Mouse (Mus musculus) kidney, adult 2 months (tissue): ENCODE results near the gene Cd8b1. TPM values are rescaled to one million over a fixed set of nuclear protein-coding genes. Genes with fewer than 3 reads are reported as not detected.

Source experiments
- DNase-seq: peaks from one replicate; pipeline ENCODE4 v3.0.0; 2021
- H3K27ac ChIP-seq: fragments of 200-500 bp; 2 replicates; pipeline ENCODE4 v1.5.1; 2012; ENCODE audit warnings: low read depth, low read length, control low read depth, inconsistent platforms; ENCODE audit not compliant: insufficient read depth
- H3K27me3 ChIP-seq: fragments of 200-500 bp; replicated peaks from 2 replicates; pipeline ENCODE4 v1.6.1; 2012; ENCODE audit warnings: mild to moderate bottlenecking, moderate library complexity, low read length, inconsistent platforms; ENCODE audit not compliant: control insufficient read depth, insufficient read depth
- H3K36me3 ChIP-seq: fragments of 200-500 bp; 2 replicates; pipeline ENCODE4 v1.6.1; 2012; ENCODE audit warnings: mild to moderate bottlenecking, moderate library complexity, low read length, inconsistent platforms; ENCODE audit not compliant: control insufficient read depth, insufficient read depth
- H3K4me1 ChIP-seq: fragments of 200-500 bp; 2 replicates; pipeline ENCODE4 v1.6.1; 2011; ENCODE audit warnings: low read length; ENCODE audit not compliant: control insufficient read depth, insufficient read depth
- H3K4me3 ChIP-seq: fragments of 200-500 bp; 2 replicates; pipeline ENCODE4 v1.5.1; 2011; ENCODE audit warnings: mild to moderate bottlenecking, low read depth, low read length, control low read depth; ENCODE audit not compliant: insufficient read depth
- CTCF ChIP-seq: fragments of 200-500 bp; conservative IDR thresholded peaks from 2 replicates; pipeline ENCODE4 v1.5.1; 2011; ENCODE audit warnings: low read depth, mild to moderate bottlenecking, control low read depth, low read length, moderate library complexity, mixed read lengths; ENCODE audit not compliant: insufficient read depth, insufficient read length
- POLR2A ChIP-seq: fragments of 200-500 bp; IDR thresholded peaks from one replicate; pipeline ENCODE4 v1.6.1; 2011; ENCODE audit warnings: low read depth, low read length, control low read depth
- WGBS: fragments of 180-500 bp; shearing (Covaris S2); methylation state at CpG from one replicate; pipeline ENCODE4 v1.1.7; 2018; 5-methylcytosine and 5-hydroxymethylcytosine counted together
- polyA plus RNA-seq: library from polyadenylated mRNA; depleted of rRNA; stranded (reverse); fragments of >200 nt; gene quantifications from 2 replicates; pipeline ENCODE4 v1.2.3, GENCODE M21; 2012; rRNA removed

Gene Cd8b1
- polyA plus RNA-seq, 1 experiment = 5.7 TPM

GRCm38 (mm10) chr6:71374311-71374829 lies 51.8 kb downstream of the Cd8b1 start:
- no peaks in the 10 kb centered on the region for H3K27me3 ChIP-seq
- no peaks in the 10 kb centered on the region for H3K36me3 ChIP-seq
- TF ChIP-seq POLR2A = no peak
- no peak for TF ChIP-seq CTCF
- no peak overlapping the region for H3K27ac ChIP-seq
- 89% methylated on average over 19 of the region's 19 CpGs for WGBS
- H3K4me1 ChIP-seq = no peaks in the 10 kb centered on the region
- H3K4me3 ChIP-seq = no peak overlapping the region
- DNase-seq = no peak

GRCm38 (mm10) chr6:71374921-71375320 lies 52.3 kb downstream of the Cd8b1 start:
- TF ChIP-seq CTCF = no peak
- TF ChIP-seq POLR2A = no peak
- 83% methylated on average over 2 of the region's 2 CpGs for WGBS
- H3K36me3 ChIP-seq = no peaks in the 10 kb centered on the region
- H3K4me1 ChIP-seq = no peaks in the 10 kb centered on the region
- H3K27me3 ChIP-seq = no peaks in the 10 kb centered on the region
- H3K4me3 ChIP-seq = no peak overlapping the region
- DNase-seq = no peak
- no peak overlapping the region for H3K27ac ChIP-seq

- H3K4me1 ChIP-seq = no peaks in the 10 kb centered on the region
- no peaks in the 10 kb centered on the region for H3K27me3 ChIP-seq
- H3K4me3 ChIP-seq = no peak overlapping the region
- WGBS = 97% methylated on average over 13 of the region's 13 CpGs
- no peak for DNase-seq
- no peak overlapping the region for H3K27ac ChIP-seq
- no peaks in the 10 kb centered on the region for H3K36me3 ChIP-seq
- TF ChIP-seq CTCF (no peak), POLR2A (no peak)
Measured at GRCm38 (mm10) chr6:71376711-71377110, 54.1 kb downstream of the Cd8b1 start.

- H3K36me3 ChIP-seq = no peaks in the 10 kb centered on the region
- H3K4me3 ChIP-seq = no peak overlapping the region
- DNase-seq = no peak
- no peaks in the 10 kb centered on the region for H3K27me3 ChIP-seq
- no peak overlapping the region for H3K27ac ChIP-seq
- no peak for TF ChIP-seq POLR2A
- no peak for TF ChIP-seq CTCF
- no peaks in the 10 kb centered on the region for H3K4me1 ChIP-seq
- 91% methylated on average over 5 of the region's 5 CpGs for WGBS
Measured at GRCm38 (mm10) chr6:71381654-71382053, 59.1 kb downstream of the Cd8b1 start.

Other genes starting within 250 kb of the Cd8b1 start
- 251 and 265 TPM in 2 replicates for gene Thnsl2, start 178.3 kb upstream of the Cd8b1 start, polyA plus RNA-seq
- gene Fabp1, start 123.0 kb upstream of the Cd8b1 start, polyA plus RNA-seq = 3.2 and 8.3 TPM in 2 replicates
- gene Krcc1, start 51.1 kb upstream of the Cd8b1 start, polyA plus RNA-seq = 10.8 and 15.2 TPM in 2 replicates
- gene Smyd1, start 555 bp upstream of the Cd8b1 start, polyA plus RNA-seq = 0.57 and 2.3 TPM in 2 replicates
- gene Cd8a, start 50.6 kb downstream of the Cd8b1 start, polyA plus RNA-seq = 1.3 and 4.7 TPM in 2 replicates
- 33.6 and 40.3 TPM in 2 replicates for gene Rmnd5a, start 117.8 kb downstream of the Cd8b1 start, polyA plus RNA-seq
- gene Rnf103, start 171.1 kb downstream of the Cd8b1 start, polyA plus RNA-seq = 12.6 and 15.1 TPM in 2 replicates
- 44.2 and 51.5 TPM in 2 replicates for gene Chmp3, start 221.0 kb downstream of the Cd8b1 start, polyA plus RNA-seq